Mouse (Mus musculus) limb, embryonic 14.5 days (tissue): ENCODE results near the gene Sept14. TPM values are rescaled to one million over a fixed set of nuclear protein-coding genes. Genes with fewer than 3 reads are reported as not detected.

Source experiments
- ATAC-seq: fragments of 200-750 bp; cut with Nextera tagmentation; 2 replicates; pipeline ENCODE4 v1.8.0; 2017; ENCODE audit warnings: low read depth, moderate number of reproducible peaks, moderate TSS enrichment; ENCODE audit not compliant: low FRiP score
- DNase-seq: peaks from one replicate; pipeline ENCODE4 v3.0.0-alpha.2; 2015; ENCODE audit warnings: low spot score
- H3K27ac ChIP-seq: fragments of 300-500 bp; sonication (generic); replicated peaks from 2 replicates; pipeline ENCODE4 v1.5.1; 2014; ENCODE audit warnings: low read depth, mild to moderate bottlenecking, low read length, moderate library complexity, mixed read lengths
- H3K27me3 ChIP-seq: fragments of 300-500 bp; sonication (generic); 2 replicates; pipeline ENCODE4 v1.6.1; 2014; ENCODE audit warnings: low read length, mixed read lengths; ENCODE audit not compliant: control insufficient read depth, insufficient read depth
- H3K36me3 ChIP-seq: fragments of 300-500 bp; sonication (generic); 2 replicates; pipeline ENCODE4 v1.6.1; 2014; ENCODE audit warnings: mild to moderate bottlenecking, low read length, moderate library complexity, mixed read lengths; ENCODE audit not compliant: control insufficient read depth, insufficient read depth
- H3K4me1 ChIP-seq: fragments of 300-500 bp; sonication (generic); 2 replicates; pipeline ENCODE4 v1.6.1; 2014; ENCODE audit warnings: antibody characterized with exemption, low read length, mixed read lengths; ENCODE audit not compliant: control insufficient read depth, insufficient read depth
- H3K4me2 ChIP-seq: fragments of 300-500 bp; sonication (generic); replicated peaks from 2 replicates; pipeline ENCODE4 v1.6.1; 2014; ENCODE audit warnings: low read depth, mild to moderate bottlenecking, low read length, moderate library complexity; ENCODE audit not compliant: severe bottlenecking
- H3K4me3 ChIP-seq: fragments of 300-500 bp; sonication (generic); replicated peaks from 2 replicates; pipeline ENCODE4 v1.5.1; 2014; ENCODE audit warnings: low read length
- H3K9ac ChIP-seq: fragments of 300-500 bp; sonication (generic); 2 replicates; pipeline ENCODE4 v1.6.1; 2014; ENCODE audit warnings: mild to moderate bottlenecking, low read depth, low read length, moderate library complexity; ENCODE audit not compliant: severe bottlenecking
- H3K9me3 ChIP-seq: fragments of 300-500 bp; sonication (generic); 2 replicates; pipeline ENCODE4 v1.6.1; 2016; ENCODE audit warnings: low read length; ENCODE audit not compliant: control insufficient read depth
- POLR2A ChIP-seq: fragments of 200-500 bp; IDR thresholded peaks from 2 replicates; pipeline ENCODE4 v1.8.0; 2012; ENCODE audit warnings: inconsistent platforms, mild to moderate bottlenecking, moderate library complexity, borderline replicate concordance; ENCODE audit not compliant: insufficient read depth, insufficient read length; ENCODE audit errors: extremely low read depth
- WGBS: fragments of 180-500 bp; shearing (Covaris S2); extraction: QIAGEN DNeasy Blood & Tissue Kit; methylation state at CpG from one replicate; pipeline ENCODE4 v1.1.7; 2014; 5-methylcytosine and 5-hydroxymethylcytosine counted together
- polyA plus RNA-seq, 2 experiments: library from polyadenylated mRNA; depleted of rRNA in 1 of 2; stranded (reverse) in 1 of 2; unstranded in 1 of 2; fragments of >200 nt; fragmentation: Nextera tagmentation in 1 of 2; extraction: Ambion mirVana in 1 of 2; gene quantifications; 2 replicates each; pipeline versions ENCODE4 v1.2.1 to v1.2.3; 2012 to 2014

Sept14 gene
- polyA plus RNA-seq, 2 experiments = not detected

- H3K4me2 ChIP-seq = peak within 1 kb of the TSS; percentile 75
- H3K27me3 ChIP-seq = no peaks in the 10 kb centered on the region
- ATAC-seq (peak; percentile 93), DNase-seq (peak; percentile 78)
- peak within 1 kb of the TSS; percentile 93 for H3K9ac ChIP-seq
- H3K9me3 ChIP-seq = no peaks in the 10 kb centered on the region
- WGBS = 3% methylated on average over 23 of the region's 23 CpGs
- peaks cover 7% of the 10 kb centered on the region; the same call in 1 of the 2 replicates for H3K4me1 ChIP-seq
- no peak; the same call in 1 of the 2 replicates for TF ChIP-seq POLR2A
- peak within 1 kb of the TSS; percentile 81 for H3K4me3 ChIP-seq
- H3K36me3 ChIP-seq = no peaks in the 10 kb centered on the region
- H3K27ac ChIP-seq = peak within 1 kb of the TSS; percentile 56; the same call in 1 of the 2 replicates
These were observed 38.3 kb downstream of the Sept14 start, which contains the start of gene Zfp11 for GRCm38 (mm10) chr5:129670036-129670458. TSS of gene Zfp11 (minus strand) at chr5:129670099.

- ATAC-seq = no peak; the same call in 1 of the 2 replicates
- no peaks in the 10 kb centered on the region for H3K36me3 ChIP-seq
- H3K4me3 ChIP-seq = peak overlapping the region; percentile 81
- H3K27ac ChIP-seq = peak overlapping the region; percentile 56; the same call in 1 of the 2 replicates
- H3K27me3 ChIP-seq = no peaks in the 10 kb centered on the region
- peak overlapping the region; percentile 75 for H3K4me2 ChIP-seq
- under 1% methylated on average over 31 of the region's 31 CpGs for WGBS
- TF ChIP-seq POLR2A = 0 out of 2 replicates have a peak, but pooled peaks have one; percentile 95
- peak overlapping the region; percentile 93 for H3K9ac ChIP-seq
- no peaks in the 10 kb centered on the region for H3K9me3 ChIP-seq
- no peak for DNase-seq
- H3K4me1 ChIP-seq = peaks cover 7% of the 10 kb centered on the region; the same call in 1 of the 2 replicates
These were observed 38.8 kb downstream of the Sept14 start for GRCm38 (mm10) chr5:129669453-129670035.

GRCm38 (mm10) chr5:129667851-129668250, 40.5 kb downstream of the Sept14 start:
- ATAC-seq = no peak
- WGBS = 93% methylated on average over 4 of the region's 4 CpGs

GRCm38 (mm10) chr5:129666271-129666909, 41.9 kb downstream of the Sept14 start:
- DNase-seq = no peak
- H3K36me3 ChIP-seq = no peaks in the 10 kb centered on the region
- 92% methylated on average over 10 of the region's 10 CpGs for WGBS

More at GRCm38 (mm10) chr5:129667851-129668250, 40.5 kb downstream of the Sept14 start:
- peaks cover 7% of the 10 kb centered on the region; the same call in 1 of the 2 replicates for H3K4me1 ChIP-seq
- no peak overlapping the region for H3K4me3 ChIP-seq
- no peak overlapping the region for H3K27ac ChIP-seq
- no peak for DNase-seq
- no peaks in the 10 kb centered on the region for H3K36me3 ChIP-seq
- no peak overlapping the region for H3K4me2 ChIP-seq
- H3K9ac ChIP-seq = no peak overlapping the region
- H3K9me3 ChIP-seq = no peaks in the 10 kb centered on the region
- no peaks in the 10 kb centered on the region for H3K27me3 ChIP-seq
- no peak for TF ChIP-seq POLR2A

GRCm38 (mm10) chr5:129664090-129664489, 44.2 kb downstream of the Sept14 start:
- DNase-seq (no peak), ATAC-seq (no peak)
- Histone ChIP-seq H3K36me3 (peaks cover 15% of the 10 kb centered on the region), H3K9ac (no peak overlapping the region), H3K4me2 (no peak overlapping the region), H3K27me3 (no peaks in the 10 kb centered on the region), H3K4me3 (no peak overlapping the region), H3K27ac (no peak overlapping the region), H3K4me1 (peaks cover 4% of the 10 kb centered on the region; the same call in 1 of the 2 replicates), H3K9me3 (no peaks in the 10 kb centered on the region)
- WGBS = 88% methylated on average over 5 of the region's 5 CpGs
- no peak for TF ChIP-seq POLR2A

More at GRCm38 (mm10) chr5:129666271-129666909, 41.9 kb downstream of the Sept14 start:
- H3K4me2 ChIP-seq = no peak overlapping the region
- no peak overlapping the region for H3K27ac ChIP-seq
- no peak overlapping the region for H3K4me3 ChIP-seq
- no peak for TF ChIP-seq POLR2A
- H3K4me1 ChIP-seq = peaks cover 7% of the 10 kb centered on the region; the same call in 1 of the 2 replicates
- H3K9ac ChIP-seq = no peak overlapping the region
- H3K9me3 ChIP-seq = no peaks in the 10 kb centered on the region
- no peak for ATAC-seq
- H3K27me3 ChIP-seq = no peaks in the 10 kb centered on the region
